Mouse (Mus musculus) olfactory bulb, adult 2 months (tissue): ENCODE data around the gene Fam114a2. TPM values are rescaled to one million over a fixed set of nuclear protein-coding genes. Genes with fewer than 3 reads are reported as not detected.
"Not testable (repeated sequence)": the region's sequence is repeated elsewhere in the genome, so short reads cannot be mapped to it uniquely, and the experiment has no call there.

Experiments used
- H3K27ac ChIP-seq: fragments of 200-500 bp; 2 replicates; pipeline ENCODE4 v1.5.1; 2012; ENCODE audit warnings: low read depth, low read length; ENCODE audit not compliant: insufficient read depth
- H3K4me1 ChIP-seq: fragments of 200-500 bp; 2 replicates; pipeline ENCODE4 v1.6.1; 2012; ENCODE audit warnings: low read length; ENCODE audit not compliant: control insufficient read depth, insufficient read depth
- H3K4me3 ChIP-seq: fragments of 200-500 bp; 2 replicates; pipeline ENCODE4 v1.5.1; 2012; ENCODE audit warnings: mild to moderate bottlenecking, low read depth, low read length, moderate library complexity; ENCODE audit not compliant: insufficient read depth
- CTCF ChIP-seq: fragments of 200-500 bp; IDR thresholded peaks from 2 replicates; pipeline ENCODE4 v1.5.1; 2012; ENCODE audit warnings: low read depth, mild to moderate bottlenecking, low read length, moderate library complexity; ENCODE audit not compliant: insufficient read depth
- POLR2A ChIP-seq: fragments of 200-500 bp; IDR thresholded peaks from 2 replicates; pipeline ENCODE4 v1.6.1; 2012; ENCODE audit warnings: mild to moderate bottlenecking, low read depth, low read length, moderate library complexity; ENCODE audit not compliant: insufficient read depth
- WGBS: fragments of 180-500 bp; shearing (Covaris S2); methylation state at CpG from one replicate; pipeline ENCODE4 v1.1.7; 2018; 5-methylcytosine and 5-hydroxymethylcytosine counted together
- polyA plus RNA-seq: library from polyadenylated mRNA; stranded (reverse); fragments of >200 nt; gene quantifications from 2 replicates; pipeline ENCODE4 v1.2.4, GENCODE M21; 2012; ENCODE audit warnings: low replicate concordance; ENCODE audit not compliant: missing spikeins, insufficient read depth, insufficient read length

Fam114a2 gene
- not detected in 2 replicates for polyA plus RNA-seq

GRCm38 (mm10) chr11:57518091-57518750 is at the start of gene Fam114a2, which contains the start of gene Mfap3:
Fam114a2 (minus strand) TSS chr11:57518617.
Mfap3 (plus strand) TSS chr11:57518664.
- Histone ChIP-seq H3K4me3 (peak within 1 kb of the TSS; percentile 80), H3K27ac (no peak within 1 kb of the TSS), H3K4me1 (peaks cover 8% of the 10 kb centered on the region; the same call in 1 of the 2 replicates)
- TF ChIP-seq CTCF (no peak), POLR2A (peak; percentile 91)
- under 1% methylated on average over 59 of the region's 59 CpGs for WGBS

GRCm38 (mm10) chr11:57566091-57567035 is 47.9 kb upstream of the Fam114a2 start:
- TF ChIP-seq POLR2A (no peak), CTCF (no peak)
- no peak overlapping the region for H3K27ac ChIP-seq
- H3K4me1 ChIP-seq, result peaks cover 7% of the 10 kb centered on the region

GRCm38 (mm10) chr11:57564564-57564963 is 46.1 kb upstream of the Fam114a2 start:
- WGBS, result 69% methylated on average over 12 of the region's 12 CpGs

More at GRCm38 (mm10) chr11:57566091-57567035, 47.9 kb upstream of the Fam114a2 start:
- WGBS, result 51% methylated on average over 18 of the region's 18 CpGs
- no peak overlapping the region for H3K4me3 ChIP-seq

GRCm38 (mm10) chr11:57557936-57558335 is 39.5 kb upstream of the Fam114a2 start:
- H3K27ac ChIP-seq, H3K4me3 ChIP-seq, H3K4me1 ChIP-seq: not testable (repeated sequence)
- WGBS, result 91% methylated on average over 10 of the region's 10 CpGs

More at GRCm38 (mm10) chr11:57564564-57564963, 46.1 kb upstream of the Fam114a2 start:
- TF ChIP-seq CTCF (no peak), POLR2A (no peak)
- Histone ChIP-seq H3K27ac (no peak overlapping the region), H3K4me3 (no peak overlapping the region), H3K4me1 (peaks cover 7% of the 10 kb centered on the region)

GRCm38 (mm10) chr11:57553015-57553780 is 34.8 kb upstream of the Fam114a2 start:
- Histone ChIP-seq H3K27ac (no peak overlapping the region), H3K4me3 (no peak overlapping the region), H3K4me1 (peaks cover 5% of the 10 kb centered on the region)
- 63% methylated on average over 9 of the region's 9 CpGs for WGBS
- TF ChIP-seq CTCF (no peak), POLR2A (no peak)

GRCm38 (mm10) chr11:57551016-57551415 is 32.6 kb upstream of the Fam114a2 start:
- 86% methylated on average over 8 of the region's 8 CpGs for WGBS
- H3K4me3 ChIP-seq, result no peak overlapping the region
- peaks cover 5% of the 10 kb centered on the region for H3K4me1 ChIP-seq
- TF ChIP-seq CTCF (no peak), POLR2A (no peak)
- no peak overlapping the region for H3K27ac ChIP-seq

GRCm38 (mm10) chr11:57550230-57550629 is 31.8 kb upstream of the Fam114a2 start:
- WGBS, result 98% methylated on average over 2 of the region's 2 CpGs
- Histone ChIP-seq H3K27ac (no peak overlapping the region), H3K4me1 (peaks cover 5% of the 10 kb centered on the region), H3K4me3 (no peak overlapping the region)
- TF ChIP-seq POLR2A (no peak), CTCF (no peak)
